Mouse (Mus musculus) cerebellum, postnatal 25 days (tissue): ENCODE results near the gene Rnaset2a.
"Not testable (repeated sequence)": the region's sequence is repeated elsewhere in the genome, so short reads cannot be mapped to it uniquely, and the experiment has no call there.

Source experiments
- DNase-seq, 2 experiments: peaks; one replicate each; pipeline ENCODE4 v3.0.0; 2021; ENCODE audit warnings: mixed read lengths in 2 of 2

Rnaset2a gene

GRCm38 (mm10) chr17:8147439-8148316 is at the start of gene Rnaset2a, which contains the start of gene Gm49673:
TSS of gene Rnaset2a (minus strand) at chr17:8148097.
TSS of gene Gm49673 (minus strand) at chr17:8147788.
- DNase-seq = peak; percentile 31 to 43

GRCm38 (mm10) chr17:8197652-8198051 is 49.8 kb upstream of the Rnaset2a start:
- DNase-seq = no peak

- DNase-seq = no peak
Measured at GRCm38 (mm10) chr17:8195685-8196376, 47.9 kb upstream of the Rnaset2a start.

- DNase-seq = no peak
Measured at GRCm38 (mm10) chr17:8193678-8194077, 45.8 kb upstream of the Rnaset2a start.

- no peak for DNase-seq
Measured at GRCm38 (mm10) chr17:8184217-8184616, 36.3 kb upstream of the Rnaset2a start.

GRCm38 (mm10) chr17:8183815-8184214 is 35.9 kb upstream of the Rnaset2a start:
- no peak for DNase-seq

GRCm38 (mm10) chr17:8177090-8177489 is 29.2 kb upstream of the Rnaset2a start:
- no peak for DNase-seq

GRCm38 (mm10) chr17:8171081-8171480 is 23.2 kb upstream of the Rnaset2a start:
- no peak for DNase-seq

GRCm38 (mm10) chr17:8170331-8170730 is 22.4 kb upstream of the Rnaset2a start:
- no peak for DNase-seq

- peak; percentile 48 to 49 for DNase-seq
Measured at GRCm38 (mm10) chr17:8167436-8167835, 19.5 kb upstream of the Rnaset2a start.

GRCm38 (mm10) chr17:8166454-8166853 is 18.6 kb upstream of the Rnaset2a start:
- DNase-seq = not testable (repeated sequence)

- not testable (repeated sequence) for DNase-seq
Measured at GRCm38 (mm10) chr17:8165977-8166376, 18.1 kb upstream of the Rnaset2a start.

- DNase-seq = peak; percentile 55 to 74
Measured at GRCm38 (mm10) chr17:8165608-8165945, 17.7 kb upstream of the Rnaset2a start.

- DNase-seq = peak; percentile 20 to 87
Measured at GRCm38 (mm10) chr17:8164701-8165607, 17.1 kb upstream of the Rnaset2a start, which contains the start of gene Fgfr1op. TSS of gene Fgfr1op (plus strand) at chr17:8165501.

GRCm38 (mm10) chr17:8160969-8161368 is 13.1 kb upstream of the Rnaset2a start:
- DNase-seq = peak; percentile 41 to 70

GRCm38 (mm10) chr17:8158627-8159026 is 10.7 kb upstream of the Rnaset2a start:
- not testable (repeated sequence) for DNase-seq

- not testable (repeated sequence) for DNase-seq
Measured at GRCm38 (mm10) chr17:8155982-8156381, 8.1 kb upstream of the Rnaset2a start.

- not testable (repeated sequence) for DNase-seq
Measured at GRCm38 (mm10) chr17:8155010-8155409, 7.1 kb upstream of the Rnaset2a start.

GRCm38 (mm10) chr17:8146931-8147330 is 966 bp downstream of the Rnaset2a start:
- DNase-seq = not testable (repeated sequence)

GRCm38 (mm10) chr17:8143802-8144673 is 3.9 kb downstream of the Rnaset2a start:
- DNase-seq = not testable (repeated sequence)

GRCm38 (mm10) chr17:8140210-8140609 is 7.7 kb downstream of the Rnaset2a start:
- DNase-seq = not testable (repeated sequence)
